Mouse (Mus musculus) Patski (cell line): ENCODE measurements around the gene Ldb2. TPM values are rescaled to one million over a fixed set of nuclear protein-coding genes. Genes with fewer than 3 reads are reported as not detected.

Experiments used
- ATAC-seq: fragments of 100-300 bp; one replicate; pipeline ENCODE4 v1.8.0; 2021
- CTCF ChIA-PET: fragments of 350-600 bp; sonication (Branson Sonifier 250); formaldehyde crosslinking; loops from one replicate; lab custom pipeline; 2022; ENCODE audit warnings: inconsistent platforms; lab: Charles Lee
- POLR2A ChIA-PET: fragments of 350-600 bp; sonication (Branson Sonifier 250); formaldehyde crosslinking; loops from one replicate; lab custom pipeline; 2022; ENCODE audit warnings: antibody characterized with exemption, inconsistent platforms; lab: Charles Lee
- DNase-seq: peaks from one replicate; pipeline ENCODE4 v3.0.0-alpha.2; 2011; ENCODE audit warnings: low read depth, low spot score
- H3K27me3 ChIP-seq: fragments of 371-371 bp; one replicate; pipeline ENCODE4 v1.5.1; 2021
- CTCF ChIP-seq: fragments of 100-300 bp; IDR thresholded peaks from one replicate; pipeline ENCODE4 v1.5.1; 2021
- in situ Hi-C: fragments of 300-500 bp; cut with MboI; formaldehyde crosslinking; loops from 3 replicates; pipeline ENCODE4 v1.11.1; 2018; ENCODE audit warnings: low pct_unique_long_range_greater_than_20kb, mixed read lengths
- polyA plus RNA-seq: library from polyadenylated mRNA; unstranded; gene quantifications from one replicate; pipeline ENCODE4 v1.2.3, GENCODE M21; 2021

Gene Ldb2
- polyA plus RNA-seq, 1 experiment from 2014 or later, result not detected

DNA sequence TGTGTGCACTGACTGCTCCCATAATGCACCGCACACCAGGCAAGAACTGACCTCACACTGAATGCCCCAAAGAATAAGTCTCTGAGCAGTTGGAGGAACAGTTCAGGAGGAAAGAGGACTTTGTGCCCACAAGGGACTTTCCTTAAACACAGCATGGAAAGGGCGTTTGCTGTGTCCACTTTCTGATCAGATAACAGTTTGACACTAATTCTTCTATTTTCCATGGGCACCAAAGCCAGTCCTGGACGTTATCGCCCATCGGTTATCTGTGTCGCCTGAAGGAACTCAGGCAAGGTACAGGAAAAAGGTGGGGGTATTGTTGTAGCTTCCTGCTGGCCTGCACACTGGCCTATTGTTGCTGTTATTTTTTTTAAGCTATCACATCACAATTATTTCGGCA is 34.6 kb downstream of the Ldb2 start:
- in situ Hi-C loops, result no loop called here
- DNase-seq (no peak), ATAC-seq (no peak)
- ChIA-PET POLR2A (no interaction called here), CTCF (no interaction called here)
- no peaks in the 10 kb centered on the region for H3K27me3 ChIP-seq
- no peak for TF ChIP-seq CTCF

DNA sequence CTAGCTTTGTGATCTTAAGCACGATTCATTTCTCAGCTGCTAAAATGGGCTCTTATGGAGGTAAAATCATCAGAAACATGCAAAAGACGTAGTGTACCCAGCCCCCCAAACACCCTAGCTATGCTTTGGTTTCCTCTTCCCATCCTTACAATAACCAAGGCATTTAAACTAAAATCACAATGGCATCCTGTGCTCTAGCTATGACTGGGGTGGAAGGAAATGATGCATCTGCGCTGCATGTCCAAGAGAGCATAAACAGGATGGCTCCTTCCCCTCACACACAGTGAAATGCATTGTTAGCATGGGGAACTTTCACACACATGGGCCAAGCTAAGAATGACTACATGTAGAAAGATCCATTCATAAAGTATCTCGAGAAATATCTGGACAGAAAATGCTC is 40.3 kb downstream of the Ldb2 start:
- DNase-seq (no peak), ATAC-seq (no peak)
- no peak for TF ChIP-seq CTCF
- in situ Hi-C loops, result no loop called here
- POLR2A ChIA-PET, result no interaction called here
- H3K27me3 ChIP-seq, result no peaks in the 10 kb centered on the region
- CTCF ChIA-PET, result interaction anchor here (0.5 kb wide), 1 partner anchor 167 kb away, joined by 3 read pairs; no protein-coding TSS in a partner anchor

DNA sequence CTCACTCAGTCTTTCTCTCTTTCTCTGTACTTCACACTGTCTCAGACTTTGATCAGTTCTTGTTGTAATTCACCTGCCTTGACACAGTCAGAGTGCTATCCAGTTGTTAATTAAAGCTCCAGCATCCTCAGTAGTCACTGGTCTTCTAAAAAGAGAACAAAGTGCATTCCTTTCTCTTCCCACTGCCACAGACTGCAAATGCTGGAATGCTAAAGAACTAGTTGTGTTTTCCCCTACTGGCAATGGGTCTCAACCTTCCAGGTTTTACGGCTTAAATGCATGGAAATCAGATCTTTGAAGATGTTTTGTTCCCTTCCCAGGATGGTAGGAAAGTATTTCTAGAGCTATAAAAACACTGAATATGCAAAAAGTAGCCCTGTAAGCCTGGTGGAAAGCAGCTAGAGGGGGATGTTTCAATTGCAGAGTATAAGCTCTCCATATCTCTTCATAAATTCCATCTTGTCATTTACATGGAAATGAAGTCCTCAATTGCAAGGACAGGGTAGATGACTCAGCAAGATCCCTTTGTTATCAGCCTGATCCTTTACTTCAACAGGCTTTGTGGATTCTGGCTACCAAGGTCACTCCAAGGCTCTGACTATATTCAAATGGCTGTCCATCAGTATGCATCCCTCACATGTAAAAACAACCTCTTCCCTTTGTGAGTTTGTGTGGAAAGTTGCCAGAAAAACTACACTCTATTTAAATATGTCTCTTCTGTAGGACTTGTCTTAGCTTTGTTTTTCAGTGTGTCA is 45.1 kb downstream of the Ldb2 start:
- ChIA-PET POLR2A (no interaction called here), CTCF (no interaction called here)
- no peaks in the 10 kb centered on the region for H3K27me3 ChIP-seq
- DNase-seq (no peak), ATAC-seq (no peak)
- in situ Hi-C loops, result no loop called here
- no peak for TF ChIP-seq CTCF

DNA sequence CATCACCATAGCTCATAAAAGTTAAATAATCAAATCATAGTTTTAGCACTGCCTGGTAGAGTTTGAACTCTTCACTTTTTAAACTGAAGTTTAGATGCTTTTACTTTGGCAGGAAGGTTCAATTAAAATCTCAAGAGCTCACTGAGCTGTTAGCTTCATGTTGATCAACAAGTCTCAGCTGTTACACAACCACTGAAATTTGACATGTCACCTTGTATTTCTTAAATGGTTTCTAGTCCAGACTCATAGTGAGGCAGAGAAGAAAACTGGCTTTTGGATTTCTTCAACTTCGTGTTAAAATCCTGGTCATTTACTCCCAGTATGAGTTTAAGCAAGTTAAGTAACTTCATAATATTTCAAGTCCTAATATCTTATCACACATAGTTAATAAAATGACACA is 53.8 kb downstream of the Ldb2 start:
- DNase-seq (no peak), ATAC-seq (no peak)
- no peak for TF ChIP-seq CTCF
- ChIA-PET CTCF (no interaction called here), POLR2A (no interaction called here)
- in situ Hi-C loops, result no loop called here
- H3K27me3 ChIP-seq, result no peaks in the 10 kb centered on the region

DNA sequence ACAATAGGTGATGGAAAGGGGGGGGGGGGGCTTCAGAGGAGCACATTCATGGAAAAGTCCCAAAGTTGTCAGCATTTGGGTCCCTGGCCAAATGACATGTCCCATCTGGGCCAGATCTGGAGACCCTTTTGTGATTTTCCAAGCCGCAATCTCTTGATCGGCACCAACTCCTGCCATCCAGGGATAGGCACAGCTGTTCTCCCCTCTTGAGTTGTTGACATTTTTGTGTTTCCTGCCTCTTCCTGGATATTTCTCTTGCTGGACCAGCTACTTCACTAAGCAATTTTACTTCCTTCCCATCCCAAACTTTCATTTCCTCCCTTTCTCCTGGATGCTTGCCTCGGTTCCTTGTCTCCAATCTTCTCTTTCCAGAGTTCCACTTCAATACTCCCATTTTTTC is 63.1 kb downstream of the Ldb2 start:
- no peaks in the 10 kb centered on the region for H3K27me3 ChIP-seq
- TF ChIP-seq CTCF, result no peak
- in situ Hi-C loops, result no loop called here
- DNase-seq (no peak), ATAC-seq (no peak)
- POLR2A ChIA-PET, result no interaction called here
- CTCF ChIA-PET, result no interaction called here

DNA sequence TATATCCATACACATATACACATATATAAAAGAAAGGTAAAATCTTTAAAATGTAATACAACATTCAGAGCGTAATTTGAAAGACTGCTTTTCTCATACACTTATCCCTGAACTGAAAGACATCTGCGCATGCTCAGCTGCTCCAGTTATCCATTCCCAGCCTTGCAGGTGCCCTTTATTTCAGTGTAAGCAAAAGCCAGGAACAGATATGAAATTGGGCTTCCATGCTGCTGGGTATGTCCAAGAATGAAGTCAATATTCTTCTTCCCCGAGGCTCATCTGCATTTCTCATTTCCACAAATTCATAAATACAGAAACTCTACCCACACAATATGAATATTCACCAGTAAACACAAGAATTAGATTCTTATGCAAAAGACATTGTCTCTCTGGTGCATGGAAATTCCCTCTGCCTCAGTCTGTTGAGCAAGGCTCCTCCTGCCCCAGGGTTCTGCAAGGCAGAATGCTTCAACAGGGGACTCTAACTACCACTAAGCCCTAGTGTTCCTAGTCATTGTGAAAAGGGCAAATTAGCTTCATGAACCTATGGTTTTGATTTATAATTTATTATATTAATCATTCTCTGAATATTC is 65.3 kb downstream of the Ldb2 start:
- no peaks in the 10 kb centered on the region for H3K27me3 ChIP-seq
- ChIA-PET POLR2A (no interaction called here), CTCF (no interaction called here)
- ATAC-seq (no peak), DNase-seq (no peak)
- TF ChIP-seq CTCF, result no peak
- in situ Hi-C loops, result no loop called here

DNA sequence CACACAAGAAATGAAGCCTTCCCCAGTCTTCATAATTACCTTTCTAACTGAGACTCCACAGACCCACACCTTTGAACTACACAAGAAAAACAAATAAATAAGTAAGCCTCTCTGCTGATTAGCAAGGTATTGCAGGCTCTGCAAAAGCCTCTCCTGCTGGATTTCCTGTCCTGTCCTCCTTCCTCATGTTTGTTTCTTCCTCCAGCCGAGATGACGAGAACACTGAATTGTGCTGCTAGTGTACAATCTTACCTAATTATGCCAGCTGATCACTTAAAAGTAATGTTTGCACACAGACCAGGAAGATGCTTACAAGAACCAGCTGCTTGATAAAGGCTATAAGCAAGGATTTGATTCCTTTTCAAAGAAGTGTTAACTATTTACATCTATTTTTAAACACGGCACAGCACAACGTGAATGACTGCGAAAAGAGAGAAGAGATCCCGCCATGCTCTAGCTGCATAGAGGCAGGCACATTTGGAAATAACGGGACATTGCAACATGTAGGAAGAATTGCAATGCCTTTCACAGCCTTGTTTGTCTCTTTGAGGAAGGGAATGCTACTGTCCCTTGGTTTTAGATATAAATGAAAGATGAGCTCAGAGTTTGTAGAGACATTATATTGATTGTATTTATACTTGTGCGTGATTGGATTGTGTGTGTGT is 69.7 kb downstream of the Ldb2 start:
- in situ Hi-C loops, result no loop called here

DNA sequence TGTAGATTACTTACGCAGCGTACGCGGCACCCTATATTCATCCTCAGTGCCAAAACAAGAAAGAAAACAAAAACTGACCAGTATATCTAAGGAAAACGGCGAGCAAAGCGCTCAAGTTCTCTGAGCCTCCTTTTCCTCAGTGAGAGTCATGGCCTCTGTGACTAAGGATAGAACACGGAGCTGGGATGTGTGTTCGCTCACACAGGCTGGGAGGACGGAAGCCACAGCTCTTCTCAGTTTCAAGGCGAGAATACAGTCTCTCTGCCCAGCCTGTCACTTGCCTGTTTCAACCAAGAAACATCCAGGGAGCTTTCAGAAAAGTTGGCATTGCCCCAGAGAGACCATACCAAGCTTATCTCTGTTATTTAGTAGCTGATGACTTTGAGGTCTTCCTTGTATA is 71.5 kb downstream of the Ldb2 start:
- ChIA-PET POLR2A (no interaction called here), CTCF (no interaction called here)
- in situ Hi-C loops, result no loop called here
- H3K27me3 ChIP-seq, result peaks cover 3% of the 10 kb centered on the region
- DNase-seq, result no peak
- no peak for ATAC-seq
- TF ChIP-seq CTCF, result no peak

More for the DNA sequence above, 69.7 kb downstream of the Ldb2 start:
- POLR2A ChIA-PET, result no interaction called here
- DNase-seq (no peak), ATAC-seq (no peak)
- no peak for TF ChIP-seq CTCF
- peaks cover under 1% of the 10 kb centered on the region for H3K27me3 ChIP-seq
- CTCF ChIA-PET, result no interaction called here

DNA sequence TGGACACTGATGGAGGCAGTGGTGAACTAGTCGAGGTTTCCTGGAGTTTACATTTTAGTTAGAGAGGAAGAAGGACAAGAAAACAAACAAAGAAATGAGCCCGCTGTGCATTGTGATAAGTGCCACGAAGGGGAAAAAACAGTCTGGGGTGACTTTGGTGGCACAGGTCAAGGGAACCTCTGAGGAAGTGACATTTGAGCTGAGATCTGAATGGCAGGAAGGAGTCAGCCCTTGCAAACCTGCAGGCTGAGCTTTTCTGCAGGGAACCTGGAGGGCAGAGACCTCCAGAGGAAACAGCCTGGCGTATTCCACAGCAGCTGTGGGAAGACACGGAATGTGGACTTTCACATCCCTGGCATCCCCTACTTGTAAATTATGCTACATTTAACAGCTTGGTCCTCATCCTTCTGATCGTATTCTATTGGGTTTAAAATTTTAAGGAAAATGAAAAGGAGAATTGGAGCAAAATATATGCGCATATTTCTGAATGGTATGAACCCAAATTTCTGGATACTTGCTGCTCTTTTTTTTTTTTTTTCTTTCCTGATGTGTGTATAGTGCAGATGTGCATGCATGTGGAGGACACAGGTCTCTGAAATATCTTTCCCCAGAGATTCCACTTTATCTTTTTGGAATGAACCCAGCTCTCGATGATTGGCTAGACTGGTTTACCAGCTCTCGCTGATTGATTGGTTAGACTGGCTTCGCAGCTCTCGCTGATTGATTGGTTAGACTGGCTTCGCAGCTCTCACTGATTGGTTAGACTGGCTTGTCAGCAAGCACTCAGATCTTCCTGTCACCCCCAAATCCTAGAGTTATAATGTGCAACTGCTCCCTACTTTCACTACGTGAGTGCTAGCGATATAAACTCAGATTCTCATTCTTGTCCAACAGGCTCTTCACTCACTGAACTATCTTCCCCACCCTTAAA is 72.7 kb downstream of the Ldb2 start:
- TF ChIP-seq CTCF, result no peak
- ATAC-seq, result no peak
- no peak for DNase-seq
- in situ Hi-C loops, result no loop called here
- peaks cover 8% of the 10 kb centered on the region for H3K27me3 ChIP-seq
- ChIA-PET CTCF (no interaction called here), POLR2A (no interaction called here)

DNA sequence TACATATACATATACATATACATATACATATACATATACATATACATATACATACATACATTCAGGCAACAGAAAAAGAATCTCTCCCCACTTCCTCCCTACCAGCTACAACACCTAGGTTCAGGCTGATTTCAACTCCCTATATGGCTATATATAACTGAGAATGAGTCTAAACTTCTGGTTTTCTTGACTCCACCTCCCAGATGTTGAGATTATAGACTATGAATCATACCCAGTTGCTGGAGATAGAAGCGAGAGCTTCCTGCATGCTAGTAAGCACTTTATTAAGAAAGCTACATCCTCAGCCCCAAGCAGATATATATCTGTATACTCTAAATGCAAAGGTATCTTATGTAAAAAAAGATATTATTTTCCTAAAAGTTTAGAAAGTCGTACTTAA is 74.0 kb downstream of the Ldb2 start:
- H3K27me3 ChIP-seq, result peaks cover 8% of the 10 kb centered on the region
- no peak for TF ChIP-seq CTCF
- no peak for ATAC-seq
- in situ Hi-C loops, result no loop called here
- POLR2A ChIA-PET, result no interaction called here
- CTCF ChIA-PET, result no interaction called here
- no peak for DNase-seq

DNA sequence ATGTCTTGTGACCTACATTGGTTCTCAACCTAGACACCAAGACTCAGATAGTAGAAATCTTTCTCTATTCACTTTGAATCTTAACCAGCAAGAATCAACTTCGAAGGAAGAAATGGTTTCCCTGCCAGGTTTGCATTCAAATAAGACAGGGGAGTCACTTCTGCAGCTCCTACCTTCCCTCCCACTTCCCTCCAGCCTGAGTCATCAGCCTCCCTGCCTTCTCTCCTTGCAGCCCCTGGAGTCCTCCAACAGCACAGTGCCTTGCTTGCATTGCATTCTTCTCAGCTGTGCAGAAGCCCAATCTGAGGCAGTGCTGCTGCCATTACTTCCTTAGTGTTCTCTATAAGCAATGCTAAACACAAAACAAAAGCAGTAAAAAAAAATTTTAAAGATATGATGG is 79.6 kb downstream of the Ldb2 start:
- DNase-seq, result no peak
- ChIA-PET POLR2A (no interaction called here), CTCF (no interaction called here)
- no peak for TF ChIP-seq CTCF
- ATAC-seq, result no peak
- in situ Hi-C loops, result no loop called here
- H3K27me3 ChIP-seq, result peaks cover 8% of the 10 kb centered on the region
